Mouse (Mus musculus): ENCODE results near the gene Angptl2.

DNA sequence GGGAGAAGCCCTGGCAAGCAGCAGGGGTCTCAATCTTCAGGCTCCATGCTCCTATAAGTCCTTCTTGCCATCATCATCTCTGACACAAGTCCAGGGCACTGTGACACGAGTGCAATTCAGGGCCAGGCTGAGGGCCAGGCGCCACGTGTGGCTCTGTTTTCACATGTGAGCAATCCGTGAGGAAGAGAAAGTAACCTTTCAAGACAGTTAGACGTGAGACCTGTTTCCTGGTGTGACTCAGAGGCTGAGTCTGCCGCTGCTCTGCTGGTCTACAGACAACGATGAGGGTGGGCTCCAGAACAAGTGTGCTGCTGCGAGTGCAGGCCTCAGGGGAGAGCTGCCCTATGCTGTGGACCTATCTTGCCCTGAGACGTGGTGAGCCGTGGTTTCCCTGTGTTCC is 42.7 kb upstream of the Angptl2 start:
- no peak for TF ChIP-seq POLR2A (IDR thresholded peaks at IDR 0.05; ENCODE audit: borderline replicate concordance, low read depth, low read length)
- no peak for TF ChIP-seq CTCF (IDR thresholded peaks at IDR 0.05; ENCODE audit: low read depth, low read length)

All from bone marrow macrophage, adult 2 months (primary cell).